Mouse (Mus musculus): ENCODE measurements around the gene Chd2.
"Not testable (repeated sequence)": the region's sequence is repeated elsewhere in the genome, so short reads cannot be mapped to it uniquely, and the experiment has no call there.

The Chd2 gene

DNA sequence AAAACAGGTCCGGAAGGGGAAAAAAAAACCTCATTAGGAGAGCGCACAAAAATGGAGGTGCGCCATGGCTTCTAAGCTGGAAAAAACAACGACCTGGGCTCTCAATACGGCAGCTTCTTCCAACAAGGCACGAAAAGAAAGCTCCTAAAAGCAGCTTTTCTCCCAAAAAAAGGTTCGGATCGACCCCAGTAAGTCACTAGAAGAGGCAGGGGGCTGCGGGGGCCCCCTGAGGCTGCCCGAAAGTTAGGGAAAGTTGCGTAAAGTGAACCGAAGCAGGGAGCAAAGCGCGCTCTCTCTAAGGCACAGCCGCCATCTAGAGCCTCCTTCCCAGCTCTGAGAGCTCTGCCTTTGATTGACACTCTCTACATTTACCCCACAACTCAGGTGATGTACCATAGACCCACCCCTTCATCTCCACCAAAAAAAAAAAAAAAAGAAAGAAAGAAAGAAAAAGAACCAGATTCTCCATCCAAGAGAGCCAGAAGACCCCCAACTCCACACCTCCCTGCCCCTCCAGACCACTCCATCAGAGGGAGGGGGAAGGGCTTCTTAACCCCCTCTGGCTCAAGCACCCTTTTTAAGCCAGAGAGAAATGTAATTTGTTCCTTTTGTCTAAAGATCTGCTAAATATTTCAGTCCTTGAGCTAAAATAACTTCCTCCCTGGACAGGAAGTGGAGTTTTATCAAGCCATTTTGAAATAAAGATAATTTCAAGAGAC, at the start of gene Chd2:
Gene Chd2, minus strand, starts transcription at position 419 of the 719 bp plus-strand sequence.
- DNase-seq (ENCODE audit: low spot score): no peak

DNA sequence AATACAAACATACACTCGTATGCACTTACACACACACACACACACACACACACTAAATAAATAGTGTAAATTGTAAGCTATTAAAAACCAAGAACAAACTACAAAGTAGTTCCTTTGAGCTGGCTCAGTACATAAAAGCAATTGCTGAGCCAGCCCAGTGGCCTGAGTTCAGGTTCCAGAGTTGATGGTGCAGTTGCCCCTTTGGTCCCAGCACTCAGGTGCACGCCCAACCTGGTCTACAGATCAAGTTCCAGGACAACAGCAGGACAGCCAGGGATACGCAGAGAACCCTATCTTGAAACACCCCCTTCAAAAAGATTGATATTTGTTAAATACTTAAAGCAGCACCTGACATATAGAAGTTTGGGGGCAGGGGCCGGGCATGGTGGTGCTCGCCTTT, 49.1 kb upstream of the Chd2 start:
- no peak for DNase-seq (ENCODE audit: low spot score)

DNA sequence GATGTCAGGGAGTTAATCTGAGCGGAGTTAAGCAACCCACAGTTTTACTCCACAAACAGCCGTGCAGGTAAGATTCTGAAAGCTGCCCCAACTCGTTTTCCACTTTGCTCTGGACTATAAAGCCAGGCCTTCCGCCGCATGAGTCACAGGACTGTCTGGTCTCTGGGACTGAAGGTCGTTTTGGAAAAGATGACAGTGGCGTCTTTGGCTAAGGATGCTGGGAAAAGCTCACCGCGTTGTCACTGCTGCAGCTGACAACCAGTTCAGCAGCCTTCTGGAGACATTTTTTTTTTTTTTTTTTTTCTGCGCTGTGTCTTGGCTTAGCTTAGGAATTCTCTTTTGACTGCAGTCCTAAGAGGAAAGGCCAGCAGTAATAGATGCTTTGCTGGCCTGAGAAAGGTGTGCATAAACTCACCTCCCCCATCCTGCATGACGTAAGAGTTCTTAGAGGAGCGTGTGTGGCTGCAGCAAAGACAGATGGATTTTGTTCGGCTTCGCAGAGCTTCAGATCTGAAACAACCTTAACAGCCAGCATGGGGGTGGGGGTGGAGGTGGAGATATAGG, 47.7 kb upstream of the Chd2 start:
- no peak for DNase-seq (ENCODE audit: low spot score)

DNA sequence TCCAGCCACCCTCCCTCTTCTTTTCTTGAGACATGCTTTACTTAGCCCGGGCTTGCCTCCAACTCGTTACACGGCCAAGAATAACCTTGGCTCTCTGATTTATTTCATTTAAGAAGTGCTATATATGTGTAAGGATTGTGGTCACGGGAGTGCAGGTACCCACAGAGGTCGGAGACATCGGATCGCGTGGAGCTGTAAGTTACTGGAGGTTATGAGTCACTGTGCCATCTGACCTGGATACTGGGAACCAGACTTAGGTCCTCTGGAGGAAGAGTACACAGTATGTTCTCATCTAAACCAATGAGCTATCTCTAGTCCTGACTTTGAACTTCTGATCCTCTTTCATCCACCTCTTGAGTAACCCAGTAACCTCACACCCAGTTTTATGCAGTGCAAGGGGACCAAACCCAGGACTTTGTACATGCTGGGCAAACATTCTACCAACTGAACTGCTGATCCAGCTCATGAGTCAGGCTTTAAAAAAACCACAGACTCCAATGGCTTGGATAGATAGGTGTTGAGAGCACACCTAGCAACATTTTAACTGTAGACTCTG, 46.8 kb upstream of the Chd2 start:
- no peak for DNase-seq (ENCODE audit: low spot score)

DNA sequence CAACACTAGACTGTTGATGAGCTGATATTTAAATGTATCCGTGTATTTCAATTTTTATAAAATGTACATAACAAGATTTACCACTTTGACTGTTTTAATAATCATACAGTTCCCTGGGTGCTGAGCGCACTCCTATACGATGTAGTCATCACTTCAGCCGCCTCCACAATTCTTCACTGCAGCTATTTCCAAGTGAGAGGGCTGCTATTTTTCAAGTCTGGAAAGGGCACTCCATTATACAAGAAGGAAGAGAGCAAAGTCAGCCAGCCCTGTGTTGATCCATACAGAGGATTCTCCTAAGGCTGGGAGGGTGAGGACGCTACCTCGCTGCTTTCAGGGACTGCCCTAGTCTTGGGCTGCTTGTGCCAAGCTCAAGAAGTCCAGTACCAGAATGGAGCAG, 45.1 kb upstream of the Chd2 start:
- no peak for DNase-seq (ENCODE audit: low spot score)

DNA sequence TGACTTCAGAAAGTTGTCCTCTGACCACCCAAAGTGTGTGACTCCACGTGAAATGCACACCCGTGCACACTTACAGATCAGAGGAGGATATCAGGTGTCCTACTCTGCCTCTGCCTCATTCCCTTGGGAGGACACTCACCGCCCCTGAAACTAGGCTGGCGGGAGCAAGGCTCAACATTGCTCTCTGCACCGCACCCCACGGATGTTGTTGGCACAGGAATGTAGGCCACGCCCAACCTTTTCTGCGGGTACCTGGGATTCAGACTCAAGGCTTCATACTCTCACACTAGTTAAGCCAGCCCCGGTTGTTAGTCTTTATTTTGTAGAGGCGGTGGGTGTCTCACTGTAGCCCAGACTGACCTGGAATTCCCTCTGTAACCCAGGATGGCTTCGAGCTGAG, 44.6 kb upstream of the Chd2 start:
- DNase-seq (ENCODE audit: low spot score): no peak

DNA sequence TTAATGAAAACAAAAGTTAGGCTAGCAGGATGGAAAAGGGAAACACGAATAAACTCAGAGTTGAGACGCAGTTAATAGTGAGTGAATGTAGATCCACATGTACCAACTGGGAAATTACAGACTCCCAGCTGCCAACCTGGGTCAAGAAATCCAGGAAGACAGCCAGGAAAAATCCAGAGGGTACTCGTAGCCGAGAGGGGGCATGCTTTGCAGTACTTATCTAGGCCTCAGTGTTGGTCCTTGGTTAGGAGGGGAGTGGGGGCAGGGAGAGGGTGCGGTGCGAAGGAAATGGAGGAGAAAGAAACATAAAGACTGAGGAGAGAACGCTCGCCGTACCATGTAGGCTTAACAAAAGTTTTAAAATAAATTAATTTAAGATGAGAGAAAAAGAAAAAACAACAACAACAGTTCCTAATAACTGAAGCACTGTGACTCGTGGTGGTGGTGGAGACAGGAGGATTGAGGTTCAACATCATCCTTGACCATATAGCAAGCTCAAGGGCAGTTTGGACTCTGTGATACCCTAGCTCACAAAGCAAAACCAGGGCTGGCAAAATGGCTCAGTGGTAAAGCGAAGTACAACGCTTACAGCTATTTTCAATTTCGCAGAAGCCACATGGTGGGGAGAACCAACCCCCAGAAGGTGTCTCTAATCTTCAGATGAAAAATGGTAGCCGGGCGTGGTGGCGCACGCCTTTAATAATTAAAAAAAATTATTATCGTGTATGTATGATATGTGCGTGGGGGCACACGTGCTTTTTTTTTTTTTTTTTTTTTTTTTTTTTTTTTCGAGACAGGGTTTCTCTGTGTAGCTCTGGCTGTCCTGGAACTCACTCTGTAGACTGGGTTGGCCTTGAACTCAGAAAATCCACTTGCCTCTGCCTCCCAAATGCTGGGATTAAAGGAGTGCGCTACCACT, 43.7 kb upstream of the Chd2 start:
- no peak for DNase-seq (ENCODE audit: low spot score)

DNA sequence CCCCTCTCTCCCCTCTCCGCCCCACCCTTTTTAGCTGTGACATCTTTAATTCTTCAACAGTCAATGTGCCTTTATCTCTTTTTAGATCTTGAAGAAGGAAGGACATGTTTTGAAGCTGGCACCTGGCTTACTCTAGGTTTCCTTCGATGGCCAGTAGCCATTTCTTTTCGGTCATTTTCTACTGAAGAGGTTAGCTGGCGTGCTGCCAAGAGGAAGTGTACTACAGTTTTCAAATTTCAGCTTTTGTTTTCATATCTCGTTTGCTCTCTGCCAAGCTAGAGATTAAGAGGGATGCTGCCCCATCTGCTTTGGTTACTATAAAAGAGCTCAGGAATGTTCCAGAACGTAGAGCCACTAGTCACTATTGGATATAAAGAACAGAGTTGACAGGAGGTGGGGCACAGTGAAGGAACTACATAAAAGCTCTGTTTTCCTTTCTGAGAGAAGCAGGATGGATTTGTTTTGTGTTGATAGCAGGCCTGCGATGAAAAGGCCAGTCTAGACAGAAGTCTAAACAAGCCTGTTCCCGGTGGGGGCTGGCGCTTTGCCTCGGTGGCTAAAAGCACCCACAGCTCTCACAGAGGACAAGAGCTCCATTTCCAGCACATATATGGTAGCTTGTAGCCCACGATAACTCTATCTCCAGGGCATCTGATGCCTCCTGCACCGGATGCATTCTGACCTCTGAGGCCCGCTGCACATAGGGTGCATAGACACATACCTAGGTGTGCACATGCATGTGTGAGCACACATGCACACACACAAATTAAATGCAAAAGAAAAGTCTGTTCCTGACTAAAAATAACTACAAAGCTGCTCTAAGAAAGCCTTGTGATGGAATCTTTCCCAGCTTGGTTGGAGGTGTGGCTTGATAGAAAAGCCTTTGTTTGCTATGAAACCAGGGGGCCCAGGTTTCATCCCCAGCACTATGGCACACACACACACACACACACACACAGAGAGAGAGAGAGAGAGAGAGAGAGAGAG, 42.7 kb upstream of the Chd2 start:
- DNase-seq (ENCODE audit: low spot score): peak; percentile 57

DNA sequence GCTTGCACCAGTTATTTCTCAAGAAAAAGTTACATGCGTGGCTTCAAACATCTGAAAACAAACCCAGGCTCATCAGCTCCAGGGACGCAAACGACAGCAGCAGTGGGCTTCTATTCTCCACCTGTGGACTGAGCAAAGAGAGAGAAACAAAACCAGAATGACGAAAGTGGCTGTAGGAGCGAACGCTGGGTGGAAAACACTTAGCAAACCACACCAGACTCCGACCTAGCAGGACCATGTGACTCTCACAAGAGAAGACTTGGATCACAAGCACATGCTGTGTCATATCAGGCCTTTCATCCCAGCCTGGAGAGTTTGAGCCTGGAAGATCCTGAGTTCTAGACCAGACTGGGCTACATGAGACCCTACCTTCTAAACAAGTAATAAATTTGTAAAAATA, 41.8 kb upstream of the Chd2 start:
- DNase-seq (ENCODE audit: low spot score): no peak

DNA sequence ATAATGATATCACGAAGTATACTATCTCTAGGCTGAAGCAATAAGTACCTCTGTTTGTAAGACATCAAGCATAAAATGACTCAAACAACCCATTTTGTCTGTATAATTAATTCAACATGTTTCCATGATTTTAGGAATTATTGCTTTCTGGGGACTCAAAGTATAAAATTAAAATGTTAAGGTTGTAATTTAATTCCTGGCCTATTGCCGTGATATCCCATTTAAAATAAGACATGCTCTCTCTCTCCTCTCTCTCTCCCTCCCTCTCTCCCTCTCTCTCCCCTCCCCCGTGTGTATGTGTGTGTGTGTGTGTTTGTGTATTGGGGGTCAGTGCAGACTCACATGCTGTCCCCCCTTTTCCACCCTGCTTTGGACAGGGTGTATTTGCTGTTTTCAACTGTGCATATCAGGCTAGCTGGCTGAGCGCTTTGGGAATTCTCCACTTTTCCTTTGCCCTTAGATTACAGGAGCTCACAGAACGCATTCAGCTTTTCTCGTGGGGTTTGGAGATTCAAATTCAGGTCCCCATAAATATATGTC, 40.3 kb upstream of the Chd2 start:
- no peak for DNase-seq (ENCODE audit: low spot score)

DNA sequence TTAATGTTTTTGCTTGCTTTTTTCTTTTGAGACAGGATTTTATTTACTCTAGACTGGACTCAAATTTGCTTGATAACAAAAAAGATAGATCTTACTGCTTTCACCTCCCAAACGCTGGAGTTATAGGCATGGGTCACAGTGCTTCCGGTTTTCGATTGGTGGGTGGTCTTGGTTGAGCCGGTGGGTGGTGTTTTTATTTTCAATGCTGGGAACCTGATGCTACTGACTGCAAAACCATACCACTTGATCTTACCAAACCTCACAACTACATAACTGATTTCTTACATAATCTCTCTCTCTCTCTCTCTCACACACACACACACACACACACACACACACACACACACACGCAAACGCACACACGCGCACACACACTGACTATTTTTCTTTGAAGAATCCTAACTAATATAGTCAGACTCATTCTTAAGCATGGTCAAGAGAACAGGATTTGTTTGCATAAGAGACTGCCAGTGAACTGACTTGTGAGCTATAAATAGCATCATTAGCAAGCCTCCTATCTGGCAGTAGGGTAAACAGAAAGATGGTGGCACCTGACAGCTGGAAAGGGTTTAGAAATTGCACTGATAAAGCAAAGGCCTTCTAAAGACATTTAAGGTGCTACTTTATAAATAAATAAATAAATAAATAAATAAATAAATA, 37.6 kb upstream of the Chd2 start:
- DNase-seq (ENCODE audit: low spot score): no peak

DNA sequence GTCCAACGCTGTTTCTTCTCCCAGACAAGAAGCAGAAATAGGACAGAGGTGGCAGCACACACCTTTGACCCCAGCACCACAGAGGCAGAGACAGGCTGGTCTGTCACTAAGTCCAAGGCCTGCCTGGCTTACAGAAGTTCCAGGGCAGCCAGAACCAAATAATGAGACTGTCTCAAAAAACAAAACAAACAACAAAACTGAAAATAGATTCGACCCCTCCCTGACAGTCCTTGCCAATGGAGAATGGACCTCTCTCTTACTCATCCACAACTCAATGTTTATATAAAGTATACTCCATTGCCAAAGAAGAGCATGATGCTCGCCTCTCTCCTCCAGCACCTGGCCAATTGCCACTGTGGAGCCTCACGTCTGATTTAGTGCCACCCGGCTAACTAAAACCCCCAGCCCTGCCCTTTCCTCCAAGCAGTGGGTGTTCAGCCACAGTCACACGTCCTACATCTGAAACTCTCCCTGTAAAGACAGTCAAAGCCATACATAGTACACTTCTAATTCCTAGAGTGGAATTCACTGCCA, 36.3 kb upstream of the Chd2 start:
- no peak for DNase-seq (ENCODE audit: low spot score)

DNA sequence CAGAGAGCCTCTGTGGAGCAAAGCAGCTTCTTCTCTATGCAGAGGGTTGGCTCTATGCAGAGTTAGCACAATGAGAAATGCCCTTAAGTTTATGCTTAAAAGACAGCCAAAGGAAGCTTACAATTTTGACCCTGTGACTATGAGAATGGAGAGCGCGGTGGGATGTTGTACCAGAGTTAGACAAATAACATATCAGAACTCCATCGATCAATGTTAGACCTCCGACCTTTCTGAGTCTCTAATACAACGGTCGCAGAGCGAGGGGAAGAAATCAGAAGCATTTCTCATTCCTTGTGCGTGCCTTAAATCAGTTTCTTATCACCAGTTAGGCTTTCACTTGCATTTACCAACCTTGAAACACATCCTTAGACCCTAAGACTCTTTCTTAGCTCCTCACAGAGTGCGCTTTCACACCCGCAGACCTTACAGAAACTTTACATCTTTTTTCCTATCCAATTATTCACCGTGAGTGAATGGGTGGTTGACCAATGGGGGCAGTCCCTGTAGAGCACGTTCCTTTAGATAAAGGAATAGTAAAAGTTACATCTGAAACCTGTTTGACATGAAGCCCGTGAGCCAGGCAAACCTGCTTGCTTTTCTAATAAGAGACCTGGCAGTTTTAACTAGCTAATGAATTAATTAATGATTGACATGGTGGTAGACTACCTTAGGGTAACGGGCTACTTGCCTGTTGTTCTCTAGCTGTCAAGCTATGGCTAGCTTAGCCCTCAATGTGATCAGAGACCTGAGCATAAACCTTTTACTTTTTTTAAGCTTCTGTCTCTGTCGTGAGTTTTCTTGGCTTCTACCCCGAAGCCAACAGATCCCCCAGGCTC, 34.7 kb upstream of the Chd2 start:
- no peak for DNase-seq (ENCODE audit: low spot score)

DNA sequence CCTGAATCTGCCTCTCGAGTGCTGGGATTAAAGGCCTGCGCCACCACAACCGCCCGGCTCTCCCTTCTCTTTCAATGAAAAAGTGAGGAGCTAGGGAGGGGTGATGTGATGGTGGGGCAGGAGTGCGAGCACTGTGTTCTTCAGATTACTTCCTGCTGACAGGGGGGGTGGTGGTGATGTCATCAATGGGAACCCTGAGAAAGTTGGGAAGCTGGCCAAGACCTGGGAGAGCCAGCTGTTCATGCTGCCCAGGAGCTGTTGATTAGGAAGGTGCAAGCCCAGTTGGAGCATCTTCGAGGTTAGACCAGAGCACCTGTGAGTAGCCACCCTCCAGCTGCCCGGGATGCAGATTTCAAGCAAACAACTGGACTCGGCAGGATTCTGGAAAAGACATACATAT, 33.6 kb upstream of the Chd2 start:
- DNase-seq (ENCODE audit: low spot score): no peak

DNA sequence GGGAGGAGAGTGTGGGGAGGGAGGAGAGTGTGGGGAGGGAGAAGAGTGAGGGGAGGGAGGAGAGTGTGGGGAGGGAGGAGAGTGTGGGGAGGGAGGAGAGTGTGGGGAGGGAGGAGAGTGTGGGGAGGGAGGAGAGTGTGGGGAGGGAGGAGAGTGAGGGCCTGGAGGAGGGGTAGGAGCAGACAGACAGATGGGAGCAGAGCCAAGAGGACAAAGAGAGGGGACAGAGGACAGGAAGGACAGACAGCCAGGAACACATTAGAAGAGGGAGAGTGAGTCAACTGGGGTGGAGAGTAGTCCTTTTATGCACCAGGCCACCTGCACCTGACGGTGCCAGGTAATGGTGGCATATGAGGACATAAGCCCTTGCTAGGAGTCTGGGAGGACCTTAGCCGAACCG, 33.0 kb upstream of the Chd2 start:
- DNase-seq (ENCODE audit: low spot score): not testable (repeated sequence)

DNA sequence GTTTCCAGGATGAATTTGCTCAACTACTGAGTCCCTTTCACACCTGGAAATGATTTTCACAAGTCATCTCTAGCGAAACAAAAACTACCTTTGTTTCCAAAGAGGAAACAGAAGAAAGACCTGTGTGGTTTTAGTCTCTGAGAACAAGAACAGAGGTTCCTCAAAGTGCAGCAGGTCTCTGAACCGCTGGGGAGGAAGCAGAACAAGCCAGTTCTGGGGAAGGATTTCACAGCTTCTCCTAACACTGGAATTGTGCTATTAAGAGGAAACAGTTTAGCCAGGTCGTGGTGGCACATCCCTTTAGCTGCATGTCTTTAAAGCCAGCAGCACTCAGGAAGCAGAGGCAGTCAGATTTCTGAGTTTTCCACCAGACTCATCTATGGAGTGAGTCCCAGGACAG, 30.9 kb upstream of the Chd2 start:
- DNase-seq (ENCODE audit: low spot score): no peak

DNA sequence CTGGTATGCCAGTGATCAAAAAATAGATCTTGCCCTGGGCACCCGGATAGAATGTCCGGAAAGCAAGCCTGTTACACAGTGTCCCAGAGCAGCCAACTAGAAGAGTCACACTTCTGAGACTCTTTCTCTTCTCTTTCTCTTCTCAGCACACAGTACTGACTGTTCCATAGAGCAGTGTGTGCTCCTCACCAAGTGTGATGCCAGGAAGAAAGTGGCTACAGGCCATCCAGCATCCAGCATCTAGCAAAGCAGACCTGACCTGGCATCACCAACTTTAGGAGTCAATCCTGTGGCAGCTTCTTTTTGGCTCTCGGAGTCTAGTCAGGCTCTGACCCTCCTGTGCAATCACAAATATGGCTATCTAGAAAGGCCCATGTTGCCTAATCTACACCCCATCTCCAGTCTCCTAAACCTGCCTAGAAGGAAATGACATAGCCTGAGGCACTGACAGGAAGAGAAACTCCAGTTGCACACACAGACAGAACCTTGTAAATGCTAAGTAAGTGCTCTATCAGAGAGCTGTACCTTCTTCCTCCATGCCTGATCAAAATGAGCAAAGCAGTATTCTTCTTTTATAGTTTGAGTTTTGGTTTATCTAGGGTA, 27.3 kb upstream of the Chd2 start:
- no peak for DNase-seq (ENCODE audit: low spot score)

DNA sequence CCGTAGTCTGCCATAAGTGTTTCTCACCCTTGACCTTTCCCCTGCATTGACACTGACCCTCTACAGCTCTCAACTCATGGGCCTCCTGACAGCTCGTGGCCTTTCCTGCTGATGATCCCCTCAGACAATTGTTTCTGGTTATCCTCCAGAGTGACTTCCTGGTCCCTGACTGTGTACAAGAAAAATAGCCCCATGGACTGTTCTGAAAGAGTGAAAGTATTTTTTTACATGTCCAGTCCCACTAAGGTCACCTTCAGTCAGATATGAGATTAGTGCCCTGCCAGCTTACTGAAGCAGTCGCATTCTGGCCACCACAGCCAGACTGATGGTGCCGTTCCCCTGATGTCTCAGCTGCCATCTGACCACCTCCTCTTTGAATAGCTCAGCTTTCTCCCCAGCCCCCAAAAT, 26.1 kb upstream of the Chd2 start:
- DNase-seq (ENCODE audit: low spot score): no peak

DNA sequence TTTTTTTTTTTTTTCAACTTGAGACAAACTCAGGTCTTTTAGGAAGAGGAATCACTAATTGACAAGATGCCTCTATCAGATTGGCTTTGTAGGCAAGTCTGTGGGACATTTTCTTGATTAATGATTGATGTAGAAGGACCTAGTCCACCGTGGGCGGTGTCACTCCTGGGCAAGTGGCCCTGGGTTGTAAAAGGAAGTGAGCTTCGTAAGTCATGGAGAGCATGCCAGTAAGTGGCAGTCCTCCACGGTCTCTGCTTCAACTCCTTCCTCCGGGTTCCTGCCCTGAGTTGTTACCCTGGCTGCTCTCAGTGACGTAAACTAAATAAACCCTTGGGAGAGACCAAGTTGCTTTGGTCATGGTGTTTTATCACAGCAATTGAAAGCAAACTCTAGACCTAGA, 22.5 kb upstream of the Chd2 start:
- no peak for DNase-seq (ENCODE audit: low spot score)

Measured in ovary, adult 18-20 months (tissue).